Mouse (Mus musculus): Measurements from ENCODE around the gene Utrn. TPM values are rescaled to one million over a fixed set of nuclear protein-coding genes. Genes with fewer than 3 reads are reported as not detected.

Gene Utrn
- polyA plus RNA-seq, 1 experiment = 42.7 TPM

- no peaks in the 10 kb centered on the region for H3K4me1 ChIP-seq (ENCODE audit: control insufficient read depth, insufficient read depth, insufficient read length, low read length)
- no peak overlapping the region for H3K4me3 ChIP-seq (ENCODE audit: insufficient read depth, low read depth, low read length)
- no peak overlapping the region for H3K27ac ChIP-seq (replicated peaks; ENCODE audit: low read depth, low read length)
Observed at GRCm38 (mm10) chr10:12727881-12728280, 141.3 kb downstream of the Utrn start.

GRCm38 (mm10) chr10:12726041-12726608 is 143.0 kb downstream of the Utrn start:
- Histone ChIP-seq H3K4me3 (ENCODE audit: insufficient read depth, low read depth, low read length) (no peak overlapping the region), H3K4me1 (ENCODE audit: control insufficient read depth, insufficient read depth, insufficient read length, low read length) (no peaks in the 10 kb centered on the region), H3K27ac (replicated peaks; ENCODE audit: low read depth, low read length) (no peak overlapping the region)

- no peak overlapping the region for H3K4me3 ChIP-seq (ENCODE audit: insufficient read depth, low read depth, low read length)
- no peaks in the 10 kb centered on the region for H3K4me1 ChIP-seq (ENCODE audit: control insufficient read depth, insufficient read depth, insufficient read length, low read length)
- no peak overlapping the region for H3K27ac ChIP-seq (replicated peaks; ENCODE audit: low read depth, low read length)
Observed at GRCm38 (mm10) chr10:12724247-12725001, 144.7 kb downstream of the Utrn start.

GRCm38 (mm10) chr10:12723269-12723668 is 145.9 kb downstream of the Utrn start:
- no peak overlapping the region for H3K27ac ChIP-seq (replicated peaks; ENCODE audit: low read depth, low read length)

GRCm38 (mm10) chr10:12722111-12722510 is 147.1 kb downstream of the Utrn start:
- Histone ChIP-seq H3K27ac (replicated peaks; ENCODE audit: low read depth, low read length) (no peak overlapping the region), H3K4me1 (ENCODE audit: control insufficient read depth, insufficient read depth, insufficient read length, low read length) (no peaks in the 10 kb centered on the region), H3K4me3 (ENCODE audit: insufficient read depth, low read depth, low read length) (no peak overlapping the region)

More at GRCm38 (mm10) chr10:12723269-12723668, 145.9 kb downstream of the Utrn start:
- Histone ChIP-seq H3K4me1 (ENCODE audit: control insufficient read depth, insufficient read depth, insufficient read length, low read length) (no peaks in the 10 kb centered on the region), H3K4me3 (ENCODE audit: insufficient read depth, low read depth, low read length) (no peak overlapping the region)

GRCm38 (mm10) chr10:12718386-12718785 is 150.8 kb downstream of the Utrn start:
- no peaks in the 10 kb centered on the region for H3K4me1 ChIP-seq (ENCODE audit: control insufficient read depth, insufficient read depth, insufficient read length, low read length)
- H3K4me3 ChIP-seq (ENCODE audit: insufficient read depth, low read depth, low read length) = no peak overlapping the region
- no peak overlapping the region for H3K27ac ChIP-seq (replicated peaks; ENCODE audit: low read depth, low read length)

- Histone ChIP-seq H3K4me1 (ENCODE audit: control insufficient read depth, insufficient read depth, insufficient read length, low read length) (no peaks in the 10 kb centered on the region), H3K4me3 (ENCODE audit: insufficient read depth, low read depth, low read length) (no peak overlapping the region), H3K27ac (replicated peaks; ENCODE audit: low read depth, low read length) (no peak overlapping the region)
Observed at GRCm38 (mm10) chr10:12717381-12717780, 151.8 kb downstream of the Utrn start.

- no peaks in the 10 kb centered on the region for H3K4me1 ChIP-seq (ENCODE audit: control insufficient read depth, insufficient read depth, insufficient read length, low read length)
- H3K27ac ChIP-seq (replicated peaks; ENCODE audit: low read depth, low read length) = no peak overlapping the region
- no peak overlapping the region for H3K4me3 ChIP-seq (ENCODE audit: insufficient read depth, low read depth, low read length)
Observed at GRCm38 (mm10) chr10:12716657-12717327, 152.4 kb downstream of the Utrn start.

GRCm38 (mm10) chr10:12713236-12713855 is 155.8 kb downstream of the Utrn start:
- Histone ChIP-seq H3K4me1 (ENCODE audit: control insufficient read depth, insufficient read depth, insufficient read length, low read length) (no peaks in the 10 kb centered on the region), H3K27ac (replicated peaks; ENCODE audit: low read depth, low read length) (no peak overlapping the region), H3K4me3 (ENCODE audit: insufficient read depth, low read depth, low read length) (no peak overlapping the region)

- Histone ChIP-seq H3K4me3 (ENCODE audit: insufficient read depth, low read depth, low read length) (no peak overlapping the region), H3K4me1 (ENCODE audit: control insufficient read depth, insufficient read depth, insufficient read length, low read length) (no peaks in the 10 kb centered on the region), H3K27ac (replicated peaks; ENCODE audit: low read depth, low read length) (no peak overlapping the region)
Observed at GRCm38 (mm10) chr10:12711332-12711831, 157.8 kb downstream of the Utrn start.

GRCm38 (mm10) chr10:12706516-12706915 is 162.6 kb downstream of the Utrn start:
- Histone ChIP-seq H3K4me1 (ENCODE audit: control insufficient read depth, insufficient read depth, insufficient read length, low read length) (peaks cover 3% of the 10 kb centered on the region; the same call in 1 of the 2 replicates), H3K4me3 (ENCODE audit: insufficient read depth, low read depth, low read length) (no peak overlapping the region), H3K27ac (replicated peaks; ENCODE audit: low read depth, low read length) (no peak overlapping the region)

GRCm38 (mm10) chr10:12705990-12706389 is 163.2 kb downstream of the Utrn start:
- no peak overlapping the region for H3K27ac ChIP-seq (replicated peaks; ENCODE audit: low read depth, low read length)
- peaks cover 3% of the 10 kb centered on the region; the same call in 1 of the 2 replicates for H3K4me1 ChIP-seq (ENCODE audit: control insufficient read depth, insufficient read depth, insufficient read length, low read length)
- H3K4me3 ChIP-seq (ENCODE audit: insufficient read depth, low read depth, low read length) = no peak overlapping the region

GRCm38 (mm10) chr10:12704290-12704689 is 164.9 kb downstream of the Utrn start:
- Histone ChIP-seq H3K27ac (replicated peaks; ENCODE audit: low read depth, low read length) (no peak overlapping the region), H3K4me1 (ENCODE audit: control insufficient read depth, insufficient read depth, insufficient read length, low read length) (peaks cover 3% of the 10 kb centered on the region; the same call in 1 of the 2 replicates), H3K4me3 (ENCODE audit: insufficient read depth, low read depth, low read length) (no peak overlapping the region)

- H3K4me1 ChIP-seq (ENCODE audit: control insufficient read depth, insufficient read depth, insufficient read length, low read length) = peaks cover 3% of the 10 kb centered on the region; the same call in 1 of the 2 replicates
- no peak overlapping the region for H3K27ac ChIP-seq (replicated peaks; ENCODE audit: low read depth, low read length)
- H3K4me3 ChIP-seq (ENCODE audit: insufficient read depth, low read depth, low read length) = no peak overlapping the region
Observed at GRCm38 (mm10) chr10:12703526-12703925, 165.6 kb downstream of the Utrn start.

- Histone ChIP-seq H3K27ac (replicated peaks; ENCODE audit: low read depth, low read length) (no peak overlapping the region), H3K4me3 (ENCODE audit: insufficient read depth, low read depth, low read length) (no peak overlapping the region), H3K4me1 (ENCODE audit: control insufficient read depth, insufficient read depth, insufficient read length, low read length) (peaks cover 3% of the 10 kb centered on the region; the same call in 1 of the 2 replicates)
Observed at GRCm38 (mm10) chr10:12702140-12702539, 167.0 kb downstream of the Utrn start.
